Mouse (Mus musculus) embryonic facial prominence, embryonic 11.5 days (tissue): ENCODE measurements around the gene Dtx1. TPM values are rescaled to one million over a fixed set of nuclear protein-coding genes. Genes with fewer than 3 reads are reported as not detected.

Experiments used
- polyA plus RNA-seq: library from polyadenylated mRNA; unstranded; fragments of >200 nt; fragmentation: Nextera tagmentation; extraction: Ambion mirVana; gene quantifications from 2 replicates; pipeline ENCODE4 v1.2.1, GENCODE M21; 2014

Gene Dtx1
- polyA plus RNA-seq, 1 experiment from 2014 or later: 3.3 TPM

Other genes with a start within 250 kb of the Dtx1 start
- gene Sdsl, start 239.1 kb downstream of the Dtx1 start, polyA plus RNA-seq: 3.6 and 4.9 TPM in 2 replicates
- gene Sds, start 235.4 kb downstream of the Dtx1 start, polyA plus RNA-seq: not detected in 2 replicates
- 20.9 and 25.3 TPM in 2 replicates for gene Plbd2, start 208.3 kb downstream of the Dtx1 start, polyA plus RNA-seq
- gene Slc8b1, start 200.8 kb downstream of the Dtx1 start, polyA plus RNA-seq: 1.3 and 1.8 TPM in 2 replicates
- 9.6 and 11.2 TPM in 2 replicates for gene Tpcn1, start 123.3 kb downstream of the Dtx1 start, polyA plus RNA-seq
- 0.31 and 0.55 TPM in 2 replicates for gene Iqcd, start 122.9 kb downstream of the Dtx1 start, polyA plus RNA-seq
- 8.3 and 8.8 TPM in 2 replicates for gene Rita1, start 99.3 kb downstream of the Dtx1 start, polyA plus RNA-seq
- gene Ddx54, start 99.2 kb downstream of the Dtx1 start, polyA plus RNA-seq: 28.9 and 29.7 TPM in 2 replicates
- not detected in 2 replicates for gene Cfap73, start 77.7 kb downstream of the Dtx1 start, polyA plus RNA-seq
- gene Rasal1, start 63.1 kb downstream of the Dtx1 start, polyA plus RNA-seq: 0.34 TPM in 1 of 2 replicates, not detected in the other
- 0.17 and 0.43 TPM in 2 replicates for gene Oas2, start 37.9 kb upstream of the Dtx1 start, polyA plus RNA-seq
- not detected in 2 replicates for gene Oas3, start 65.7 kb upstream of the Dtx1 start, polyA plus RNA-seq
- gene Oas1e, start 83.6 kb upstream of the Dtx1 start, polyA plus RNA-seq: not detected in 2 replicates
- gene Oas1c, start 100.6 kb upstream of the Dtx1 start, polyA plus RNA-seq: 0.24 and 0.27 TPM in 2 replicates
- gene Oas1f, start 135.4 kb upstream of the Dtx1 start, polyA plus RNA-seq: not detected in 2 replicates
- gene Oas1h, start 149.5 kb upstream of the Dtx1 start, polyA plus RNA-seq: not detected in 2 replicates
- gene Oas1g, start 175.7 kb upstream of the Dtx1 start, polyA plus RNA-seq: not detected in 2 replicates
- gene Oas1a, start 195.6 kb upstream of the Dtx1 start, polyA plus RNA-seq: 0.61 and 1.2 TPM in 2 replicates
- not detected in 2 replicates for gene Oas1d, start 202.6 kb upstream of the Dtx1 start, polyA plus RNA-seq